Mouse (Mus musculus) cerebellum, adult 8-10 months (tissue): ENCODE measurements around the gene Mtrex.

Source experiments
- DNase-seq: peaks from one replicate; pipeline ENCODE4 v3.0.0; 2022

The Mtrex gene

GRCm38 (mm10) chr13:112823911-112824648 lies 103.1 kb downstream of the Mtrex start:
- DNase-seq: no peak

DNA sequence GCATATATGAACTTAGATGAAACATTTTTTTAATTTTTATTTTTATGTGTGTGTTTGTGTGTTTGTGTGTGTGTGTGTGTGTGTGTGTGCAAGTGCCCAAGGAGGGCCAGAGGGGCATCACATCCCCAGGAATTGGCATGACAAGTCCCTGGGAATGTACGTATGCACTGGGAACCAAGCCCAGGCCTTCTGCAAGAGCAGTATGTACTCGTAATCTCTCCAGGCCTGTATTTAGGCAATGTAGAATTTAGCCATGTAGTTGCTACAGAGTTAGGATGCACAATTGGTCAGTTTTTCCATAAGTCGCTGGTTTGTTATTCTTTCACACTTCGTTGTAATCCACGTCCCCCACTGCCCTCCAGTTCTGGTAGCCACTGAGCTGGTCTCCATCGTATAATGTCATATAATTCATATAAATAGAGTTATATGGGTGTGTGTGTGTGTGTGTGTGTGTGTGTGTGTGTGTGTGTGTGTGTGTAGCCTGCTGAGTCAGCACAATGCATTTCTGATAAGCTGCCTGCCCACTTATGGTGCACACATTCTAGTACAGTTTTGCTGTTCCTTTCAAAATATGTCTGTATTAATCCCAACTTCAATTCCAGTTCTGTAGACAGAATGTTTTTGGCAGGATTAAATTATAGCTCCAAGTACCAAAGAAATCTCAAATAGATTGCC lies 103.8 kb downstream of the Mtrex start:
- no peak for DNase-seq

DNA sequence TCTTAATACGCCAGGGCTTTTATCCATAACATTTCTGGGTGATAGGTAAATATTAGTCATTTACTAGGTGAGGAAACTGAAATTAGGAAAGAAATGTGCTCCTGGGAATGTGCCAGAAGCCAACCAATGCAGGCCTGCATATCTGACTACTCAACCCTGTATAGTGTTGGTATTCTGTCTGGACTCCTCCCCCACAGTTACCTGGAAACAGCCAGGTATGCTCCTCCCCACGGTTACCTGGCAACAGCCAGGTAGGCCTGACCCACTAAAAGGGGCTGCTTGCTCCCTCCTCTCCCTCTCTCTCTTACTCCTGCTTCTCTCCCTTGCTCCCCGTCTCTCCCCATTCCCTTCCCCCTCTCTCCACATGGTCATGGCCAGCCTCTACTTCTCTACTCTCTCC lies 104.8 kb downstream of the Mtrex start:
- no peak for DNase-seq

GRCm38 (mm10) chr13:112818125-112818524 lies 109.1 kb downstream of the Mtrex start:
- DNase-seq: no peak
